Mouse (Mus musculus) stomach, embryonic 16.5 days (tissue): ENCODE measurements around the gene 1700014D04Rik. TPM values are rescaled to one million over a fixed set of nuclear protein-coding genes. Genes with fewer than 3 reads are reported as not detected.
"Not testable (repeated sequence)": the region's sequence is repeated elsewhere in the genome, so short reads cannot be mapped to it uniquely, and the experiment has no call there.

Experiments
- ATAC-seq: fragments of 200-750 bp; cut with Nextera tagmentation; 2 replicates; pipeline ENCODE4 v1.8.0; 2017; ENCODE audit warnings: moderate number of reproducible peaks, moderate TSS enrichment; ENCODE audit not compliant: insufficient read depth, low FRiP score
- H3K27ac ChIP-seq: fragments of 300-500 bp; sonication (generic); 2 replicates; pipeline ENCODE4 v1.5.1; 2014; ENCODE audit warnings: low read length
- H3K27me3 ChIP-seq: fragments of 300-500 bp; sonication (generic); 2 replicates; pipeline ENCODE4 v1.6.1; 2014; ENCODE audit warnings: low read length, control low read depth, mixed read lengths; ENCODE audit not compliant: control insufficient read depth, insufficient read depth
- H3K36me3 ChIP-seq: fragments of 300-500 bp; sonication (generic); 2 replicates; pipeline ENCODE4 v1.6.1; 2014; ENCODE audit warnings: low read length; ENCODE audit not compliant: control insufficient read depth, insufficient read depth
- H3K4me1 ChIP-seq: fragments of 300-500 bp; sonication (generic); 2 replicates; pipeline ENCODE4 v1.6.1; 2014; ENCODE audit warnings: low read length, control low read depth, mixed read lengths; ENCODE audit not compliant: control insufficient read depth, insufficient read depth
- H3K4me2 ChIP-seq: fragments of 300-500 bp; sonication (generic); 2 replicates; pipeline ENCODE4 v1.6.1; 2014; ENCODE audit warnings: low read depth, low read length, mixed read lengths
- H3K4me3 ChIP-seq: fragments of 300-500 bp; sonication (generic); replicated peaks from 2 replicates; pipeline ENCODE4 v1.5.1; 2014; ENCODE audit warnings: mild to moderate bottlenecking, low read length
- H3K9ac ChIP-seq: fragments of 300-500 bp; sonication (generic); 2 replicates; pipeline ENCODE4 v1.6.1; 2014; ENCODE audit warnings: low read length
- H3K9me3 ChIP-seq: fragments of 300-500 bp; sonication (generic); replicated peaks from 2 replicates; pipeline ENCODE4 v1.6.1; 2016; ENCODE audit warnings: low read length, control low read depth; ENCODE audit not compliant: control insufficient read depth
- WGBS: fragments of 180-500 bp; shearing (Covaris S2); extraction: QIAGEN DNeasy Blood & Tissue Kit; methylation state at CpG from one replicate; pipeline ENCODE4 v1.1.7; 2014; 5-methylcytosine and 5-hydroxymethylcytosine counted together
- polyA plus RNA-seq: library from polyadenylated mRNA; unstranded; fragments of >200 nt; fragmentation: Nextera tagmentation; extraction: Ambion mirVana; gene quantifications from 2 replicates; pipeline ENCODE4 v1.2.1, GENCODE M21; 2015

The 1700014D04Rik gene
- polyA plus RNA-seq, 1 experiment from 2014 or later, result not detected

DNA sequence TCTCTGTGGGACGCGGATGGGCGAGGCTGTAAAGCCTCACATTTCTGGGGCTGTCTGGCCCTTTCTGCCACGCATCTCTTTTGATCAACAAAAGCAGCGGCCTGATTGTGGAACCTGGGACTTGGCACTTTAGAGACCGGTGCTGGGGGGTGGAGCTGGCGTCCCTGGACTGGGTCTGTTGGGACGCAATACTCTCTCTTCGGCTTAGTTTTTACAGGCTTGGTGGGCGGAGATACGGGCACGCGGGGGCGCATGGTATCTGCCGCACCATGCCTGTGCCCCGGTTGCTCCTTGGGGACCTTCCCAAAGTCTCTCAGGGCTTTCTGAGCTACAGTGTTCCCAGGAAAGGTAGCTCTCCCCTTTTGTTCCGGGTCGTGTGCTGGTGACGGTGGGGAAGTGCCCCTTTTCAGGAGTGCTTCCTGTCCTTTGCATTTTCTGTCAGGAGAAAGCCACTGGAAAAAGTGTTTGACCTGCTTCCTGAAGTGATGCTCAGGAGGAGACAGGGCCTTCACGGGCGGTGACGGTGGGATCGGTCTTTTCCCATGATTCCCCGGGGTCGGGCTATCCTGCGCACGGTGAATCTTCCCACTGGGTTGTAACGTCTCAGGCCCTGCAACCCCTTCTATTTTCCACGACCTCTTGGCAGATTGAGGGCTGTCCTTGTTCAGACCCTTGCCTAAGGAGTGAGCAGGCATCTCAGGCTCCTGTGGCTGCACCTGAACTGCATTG, 20.2 kb downstream of the 1700014D04Rik start:
- H3K4me2 ChIP-seq, result peak overlapping the region; percentile 40

GRCm38 (mm10) chr13:59722089-59722488, 24.5 kb downstream of the 1700014D04Rik start:
- not testable (repeated sequence) for H3K4me3 ChIP-seq, H3K27me3 ChIP-seq, H3K9me3 ChIP-seq, H3K4me1 ChIP-seq, H3K27ac ChIP-seq, H3K4me2 ChIP-seq, ATAC-seq, H3K36me3 ChIP-seq, H3K9ac ChIP-seq
- WGBS, result 82% methylated on average over 1 of the region's 1 CpGs

More for the DNA sequence above, 20.2 kb downstream of the 1700014D04Rik start:
- H3K36me3 ChIP-seq, result no peaks in the 10 kb centered on the region
- H3K4me3 ChIP-seq, result peak overlapping the region; percentile 13; the same call in 1 of the 2 replicates
- H3K9ac ChIP-seq, result peak overlapping the region; percentile 34; the same call in 1 of the 2 replicates
- H3K27ac ChIP-seq, result no peak overlapping the region
- no peaks in the 10 kb centered on the region for H3K27me3 ChIP-seq
- WGBS, result 28% methylated on average over 29 of the region's 29 CpGs
- H3K4me1 ChIP-seq, result peaks cover 9% of the 10 kb centered on the region; the same call in 1 of the 2 replicates
- ATAC-seq, result no peak
- no peaks in the 10 kb centered on the region; the same call in 1 of the 2 replicates for H3K9me3 ChIP-seq

DNA sequence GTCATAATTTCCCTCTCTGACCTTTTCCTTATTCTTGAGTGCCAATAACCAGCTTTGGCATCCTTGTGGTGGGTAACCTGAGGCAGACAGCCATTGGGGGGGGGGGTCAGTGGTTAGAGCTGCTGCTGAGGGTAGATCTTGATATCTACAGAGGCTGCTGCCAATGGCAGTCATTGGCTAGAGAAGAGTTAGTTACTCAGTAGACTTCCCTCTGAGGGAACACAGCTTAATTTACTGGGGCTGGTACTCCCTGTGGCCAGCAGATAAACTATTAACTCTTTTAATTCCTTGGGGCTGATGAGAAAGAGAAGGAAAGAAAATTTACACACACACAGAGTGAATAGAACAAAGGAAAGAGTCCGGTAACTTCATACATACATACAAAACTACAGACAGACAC, 27.1 kb downstream of the 1700014D04Rik start:
- H3K36me3 ChIP-seq, result no peaks in the 10 kb centered on the region
- WGBS, result 83% methylated on average over 1 of the region's 1 CpGs
- no peaks in the 10 kb centered on the region for H3K27me3 ChIP-seq
- H3K9ac ChIP-seq, result no peak overlapping the region
- H3K9me3 ChIP-seq, result no peaks in the 10 kb centered on the region
- no peak overlapping the region for H3K4me3 ChIP-seq
- no peak for ATAC-seq
- H3K4me2 ChIP-seq, result no peak overlapping the region
- H3K27ac ChIP-seq, result 0 out of 2 replicates have a peak overlapping the region, but pooled peaks have one; percentile 2
- H3K4me1 ChIP-seq, result no peaks in the 10 kb centered on the region

DNA sequence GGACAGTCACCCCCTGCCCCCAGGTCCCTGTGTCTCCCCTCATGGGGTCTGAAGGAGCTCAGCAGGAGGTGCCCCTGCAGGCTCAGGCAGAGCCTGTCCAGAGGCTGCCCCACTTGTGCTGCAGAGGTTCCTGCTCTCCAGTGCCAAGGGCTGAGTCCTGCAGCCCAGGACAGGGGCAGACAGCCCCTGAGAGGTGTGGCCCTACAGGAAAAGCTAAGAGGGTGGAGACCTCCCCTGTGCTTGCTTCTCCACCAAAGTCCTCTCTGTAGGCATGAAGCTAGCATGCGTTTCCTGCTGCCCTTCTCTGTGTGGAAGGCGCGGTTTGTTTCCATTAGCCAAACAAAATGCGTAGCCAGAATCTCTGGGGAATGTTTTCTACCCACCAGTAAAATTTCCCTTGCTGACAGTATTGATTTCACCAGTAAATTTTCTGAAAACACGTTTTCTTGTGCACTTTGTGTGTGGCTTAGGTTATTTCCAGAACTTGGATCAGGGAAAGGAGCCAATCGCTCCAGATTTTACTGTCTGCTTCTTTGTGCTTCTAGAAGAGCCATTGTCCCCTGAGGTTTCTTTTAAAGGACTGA, 27.6 kb downstream of the 1700014D04Rik start:
- not testable (repeated sequence) for H3K9ac ChIP-seq, H3K4me1 ChIP-seq, H3K36me3 ChIP-seq, H3K4me2 ChIP-seq, H3K4me3 ChIP-seq, H3K27me3 ChIP-seq, H3K9me3 ChIP-seq
- ATAC-seq, result peak; percentile 80; the same call in 1 of the 2 replicates
- 26% methylated on average over 6 of the region's 6 CpGs for WGBS
- H3K27ac ChIP-seq, result 0 out of 2 replicates have a peak overlapping the region, but pooled peaks have one; percentile 2

DNA sequence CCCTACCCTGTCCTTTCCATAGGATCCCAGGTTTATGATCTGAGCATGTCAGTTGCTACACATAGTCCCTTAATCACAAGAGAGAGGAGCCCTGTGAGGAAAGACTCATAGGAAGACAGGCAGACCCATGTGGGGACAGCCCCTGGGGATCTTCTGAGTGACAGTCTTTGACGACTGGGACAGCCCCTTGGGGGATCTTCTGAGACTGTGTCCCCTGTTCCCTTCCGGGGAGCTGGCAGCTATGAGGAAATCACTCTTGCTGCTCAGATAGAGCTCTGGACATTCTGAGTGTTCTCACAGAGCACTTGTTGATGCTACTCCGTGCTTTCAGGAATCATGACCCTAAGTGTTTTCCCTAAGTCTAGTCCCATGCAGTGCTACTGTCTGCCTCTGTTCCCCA, 32.8 kb downstream of the 1700014D04Rik start:
- H3K4me2 ChIP-seq, result no peak overlapping the region
- no peak for ATAC-seq
- WGBS, result 32% methylated on average over 3 of the region's 3 CpGs
- H3K27ac ChIP-seq, result no peak overlapping the region
- H3K9ac ChIP-seq, result no peak overlapping the region
- H3K4me1 ChIP-seq, result no peaks in the 10 kb centered on the region
- H3K4me3 ChIP-seq, result no peak overlapping the region
- H3K27me3 ChIP-seq, result no peaks in the 10 kb centered on the region
- H3K9me3 ChIP-seq, result no peaks in the 10 kb centered on the region
- H3K36me3 ChIP-seq, result no peaks in the 10 kb centered on the region

- not testable (repeated sequence) for ATAC-seq, H3K9ac ChIP-seq, H3K36me3 ChIP-seq, H3K27ac ChIP-seq, H3K4me3 ChIP-seq, H3K27me3 ChIP-seq, H3K4me1 ChIP-seq, H3K4me2 ChIP-seq, H3K9me3 ChIP-seq
- WGBS, result 67% methylated on average over 3 of the region's 3 CpGs
These were observed 34.6 kb downstream of the 1700014D04Rik start, which contains the start of gene Spata31d1b for GRCm38 (mm10) chr13:59711984-59712383. TSS of gene Spata31d1b (plus strand) at chr13:59712284.

DNA sequence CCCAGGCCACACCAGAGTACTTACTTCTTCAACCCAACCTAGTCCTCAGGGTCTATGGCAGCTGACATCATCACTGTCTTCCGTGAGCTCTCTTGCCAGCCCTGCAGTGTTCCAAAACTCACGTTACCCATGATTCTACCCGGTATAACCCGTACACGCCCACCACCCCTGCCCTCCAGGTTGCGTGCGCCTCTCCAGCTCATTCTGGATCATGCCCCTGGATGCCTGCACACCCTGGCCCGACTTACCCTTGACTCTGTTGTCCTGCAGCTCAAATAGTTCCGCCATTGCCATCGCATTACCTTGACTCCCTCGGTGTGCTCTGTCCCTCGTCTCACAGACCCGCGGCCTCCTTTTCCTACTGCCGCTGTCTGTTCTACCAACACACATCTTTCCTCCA, 36.3 kb downstream of the 1700014D04Rik start, which contains the start of gene Spata31d1a:
TSS of gene Spata31d1a (minus strand) at position 101 of the 400 bp plus-strand sequence.
- Histone ChIP-seq H3K9ac (no peak within 1 kb of the TSS), H3K4me1 (no peaks in the 10 kb centered on the region), H3K27me3 (no peaks in the 10 kb centered on the region), H3K36me3 (no peaks in the 10 kb centered on the region), H3K27ac (no peak within 1 kb of the TSS), H3K4me2 (no peak within 1 kb of the TSS), H3K4me3 (no peak within 1 kb of the TSS), H3K9me3 (no peaks in the 10 kb centered on the region)
- no peak for ATAC-seq
- WGBS, result 85% methylated on average over 15 of the region's 15 CpGs

DNA sequence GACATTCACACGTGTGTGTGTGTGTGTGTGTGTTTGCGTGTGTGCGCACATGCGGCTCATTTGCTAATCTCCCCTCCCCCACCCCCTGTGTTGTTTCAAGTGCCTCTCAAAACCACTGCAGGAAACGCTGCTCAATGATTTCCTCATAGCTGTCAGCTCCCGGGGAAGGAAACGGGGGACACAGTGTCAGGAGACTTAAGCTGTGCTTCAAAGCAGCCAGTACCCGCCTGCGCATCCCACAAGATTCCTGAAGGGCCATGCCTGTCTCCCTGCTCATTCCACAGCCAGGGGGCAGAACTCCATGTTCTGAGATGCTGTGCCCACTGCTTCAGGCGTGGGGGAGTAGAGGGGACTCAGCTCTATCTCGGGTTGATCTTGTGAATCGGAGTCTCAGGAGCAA, 42.0 kb downstream of the 1700014D04Rik start:
- no peak overlapping the region for H3K4me2 ChIP-seq
- WGBS, result 47% methylated on average over 12 of the region's 12 CpGs

DNA sequence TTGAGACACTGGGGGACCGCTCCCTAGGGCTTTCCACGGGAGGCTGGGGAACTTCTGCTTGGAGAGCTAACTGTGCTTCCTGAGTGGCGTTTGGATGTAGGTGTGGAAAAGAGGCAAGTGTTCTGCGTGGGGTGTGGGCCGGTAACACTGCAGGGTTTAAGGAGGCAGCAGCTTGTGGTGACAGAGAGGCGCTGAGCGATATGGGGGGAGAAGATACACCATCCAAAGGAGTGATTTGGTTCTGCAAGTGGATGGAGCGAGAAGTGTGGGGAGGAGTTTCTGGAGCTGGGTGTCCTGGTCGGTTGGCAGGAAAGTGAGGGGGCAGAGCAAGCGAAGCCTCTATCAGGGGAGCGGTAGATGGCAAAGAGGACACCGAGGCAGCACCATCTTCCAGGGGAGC, 43.0 kb downstream of the 1700014D04Rik start:
- no peaks in the 10 kb centered on the region for H3K27me3 ChIP-seq
- 81% methylated on average over 12 of the region's 12 CpGs for WGBS
- no peaks in the 10 kb centered on the region for H3K9me3 ChIP-seq
- no peak for ATAC-seq
- H3K4me2 ChIP-seq, result no peak overlapping the region
- H3K4me1 ChIP-seq, result no peaks in the 10 kb centered on the region
- no peaks in the 10 kb centered on the region for H3K36me3 ChIP-seq
- H3K9ac ChIP-seq, result no peak overlapping the region
- no peak overlapping the region for H3K27ac ChIP-seq
- H3K4me3 ChIP-seq, result no peak overlapping the region

More for the DNA sequence above, 42.0 kb downstream of the 1700014D04Rik start:
- Histone ChIP-seq H3K4me1 (no peaks in the 10 kb centered on the region), H3K9me3 (no peaks in the 10 kb centered on the region), H3K9ac (no peak overlapping the region), H3K36me3 (no peaks in the 10 kb centered on the region), H3K4me3 (no peak overlapping the region), H3K27ac (no peak overlapping the region), H3K27me3 (no peaks in the 10 kb centered on the region)
- ATAC-seq, result peak; percentile 26; the same call in 1 of the 2 replicates
